Comparison of ENCODE assay signal across 32 mouse cellular contexts in genomic region chr2:163631715-163632114, GRCm38 (mm10). TPM values are rescaled to one million over a fixed set of nuclear protein-coding genes. Genes with fewer than 3 reads are reported as not detected.
DNase-seq lines count a peak whose midpoint lies in the region; ATAC-seq and TF ChIP-seq lines count a peak whose summit lies in the region.
"Had no signal": no experiment of that assay in that cellular context is flagged by ENCODE, and none has a peak within 500 bp of the region (broad histone marks: within the 10 kb centered on the region; RNA-seq: fewer than 3 reads in every experiment).

No protein-coding gene starts in this region.

- no peak for TF ChIP-seq EP300 in liver, postnatal 0 days (IDR thresholded peaks at IDR 0.05; ENCODE audit: low read depth)
- no peak for TF ChIP-seq EP300 in MEL (IDR thresholded peaks at IDR 0.05; ENCODE audit: low read depth in 1 of 2, low read length in 2 of 2)

- DNase-seq in liver, postnatal 0 days, result no peak
- DNase-seq in liver (no peak), MEL (ENCODE audit: low read depth, low spot score) (no peak), ZHBTc4 (ENCODE audit: low read depth, low spot score) (peak; percentile 46)
- DNase-seq in adrenal gland, postnatal 14 days, result no peak
- DNase-seq in frontal cortex, postnatal 10 days (ENCODE audit: low spot score in 2 of 2), result no peak
- DNase-seq: adrenal gland, adult 2 months; cerebellum, adult 8-10 months; cerebellum, postnatal 25 days; gastrocnemius, postnatal 25 days; heart, adult 18-20 months; heart, postnatal 10 days; kidney, adult 2 months; kidney, postnatal 25 days; right cerebral cortex, postnatal 25 days; thymus, postnatal 14 days had no signal

- TF ChIP-seq CTCF in intestine, postnatal 0 days (IDR thresholded peaks at IDR 0.05; ENCODE audit: low read depth), result peak; percentile 46
- peak; percentile 26 for TF ChIP-seq CTCF in liver, postnatal 0 days (IDR thresholded peaks at IDR 0.05; ENCODE audit: low read depth)
- peak in 1 of 3 experiments; percentile 11; a peak in 1 of 6 replicates for TF ChIP-seq CTCF in MEL (IDR thresholded peaks at IDR 0.05 in 2 of 3, conservative IDR thresholded peaks at IDR 0.05 in 1 of 3; ENCODE audit: control insufficient read depth in 1 of 3, insufficient read depth in 1 of 3, low read depth in 2 of 3, low read length in 3 of 3, poor library complexity in 1 of 3, severe bottlenecking in 1 of 3)

- no peaks in the 10 kb centered on the region for H3K9me3 ChIP-seq in intestine, postnatal 0 days (ENCODE audit: control insufficient read depth)
- H3K9me3 ChIP-seq in intestine, embryonic 16.5 days (ENCODE audit: control insufficient read depth, low read length), result no peaks in the 10 kb centered on the region
- H3K9me3 ChIP-seq in liver, postnatal 0 days (ENCODE audit: low read length), result no peaks in the 10 kb centered on the region
- no peaks in the 10 kb centered on the region for H3K9me3 ChIP-seq in MEL (replicated peaks; ENCODE audit: insufficient read depth, low read length)
- H3K9me3 ChIP-seq: embryonic facial prominence, embryonic 12.5 days; G1E; heart, embryonic 13.5 days; hindbrain, embryonic 10.5 days; hindbrain, embryonic 15.5 days; limb, embryonic 10.5 days; limb, embryonic 15.5 days; midbrain, embryonic 13.5 days; neural tube, embryonic 15.5 days; stomach, embryonic 15.5 days had no signal

- H3K27ac ChIP-seq in intestine, postnatal 0 days (ENCODE audit: low read depth, low read length), result no peak overlapping the region
- no peak overlapping the region for H3K27ac ChIP-seq in intestine, embryonic 16.5 days (ENCODE audit: low read length)
- no peak overlapping the region for H3K27ac ChIP-seq in liver, postnatal 0 days (ENCODE audit: low read depth)
- no peak overlapping the region for H3K27ac ChIP-seq in MEL (ENCODE audit: control insufficient read depth, low read depth, low read length)
- H3K27ac ChIP-seq: embryonic facial prominence, embryonic 12.5 days; heart, embryonic 13.5 days; hindbrain, embryonic 10.5 days; hindbrain, embryonic 15.5 days; limb, embryonic 10.5 days; limb, embryonic 15.5 days; macrophage; midbrain, embryonic 13.5 days; neural tube, embryonic 15.5 days; stomach, embryonic 15.5 days had no signal

- no peak for TF ChIP-seq RAD21 in MEL (IDR thresholded peaks at IDR 0.05; ENCODE audit: low read depth, low read length)

- no peak overlapping the region for H3K9ac ChIP-seq in intestine, postnatal 0 days (ENCODE audit: low read depth, low read length)
- no peak overlapping the region for H3K9ac ChIP-seq in intestine, embryonic 16.5 days (ENCODE audit: low read depth, low read length)
- no peak overlapping the region for H3K9ac ChIP-seq in liver, postnatal 0 days (replicated peaks)
- H3K9ac ChIP-seq in MEL (ENCODE audit: control insufficient read depth, low read depth, low read length, poor library complexity, severe bottlenecking), result no peak overlapping the region
- H3K9ac ChIP-seq: embryonic facial prominence, embryonic 12.5 days; heart, embryonic 13.5 days; hindbrain, embryonic 15.5 days; limb, embryonic 15.5 days; midbrain, embryonic 13.5 days; neural tube, embryonic 15.5 days; stomach, embryonic 15.5 days had no signal

- H3K4me2 ChIP-seq in intestine, postnatal 0 days (replicated peaks; ENCODE audit: low read depth), result no peak overlapping the region
- no peak overlapping the region for H3K4me2 ChIP-seq in intestine, embryonic 16.5 days (ENCODE audit: low read depth, low read length)
- no peak overlapping the region for H3K4me2 ChIP-seq in liver, postnatal 0 days (ENCODE audit: low read depth, low read length)
- H3K4me2 ChIP-seq: embryonic facial prominence, embryonic 12.5 days; heart, embryonic 13.5 days; hindbrain, embryonic 15.5 days; limb, embryonic 15.5 days; midbrain, embryonic 13.5 days; neural tube, embryonic 15.5 days; stomach, embryonic 15.5 days had no signal

- no peak overlapping the region for H3K4me3 ChIP-seq in intestine, postnatal 0 days (ENCODE audit: low read depth, low read length)
- H3K4me3 ChIP-seq in intestine, embryonic 16.5 days (ENCODE audit: low read length), result no peak overlapping the region
- no peak overlapping the region for H3K4me3 ChIP-seq in liver, postnatal 0 days (ENCODE audit: low read depth, low read length)
- no peak overlapping the region for H3K4me3 ChIP-seq in MEL (ENCODE audit: control insufficient read depth in 1 of 2, insufficient read depth in 1 of 2, low read depth in 2 of 2, low read length in 2 of 2)
- H3K4me3 ChIP-seq: embryonic facial prominence, embryonic 12.5 days; heart, embryonic 13.5 days; hindbrain, embryonic 10.5 days; hindbrain, embryonic 15.5 days; limb, embryonic 10.5 days; limb, embryonic 15.5 days; midbrain, embryonic 13.5 days; neural tube, embryonic 15.5 days; stomach, embryonic 15.5 days had no signal

- no peak for ATAC-seq in intestine, postnatal 0 days
- ATAC-seq in intestine, embryonic 16.5 days, result no peak
- no peak for ATAC-seq in liver, postnatal 0 days
- ATAC-seq: activated CD4-positive, CD25-positive, alpha-beta regulatory T cell, adult 4 months; forebrain, embryonic 14.5 days; inflammation-experienced regulatory T-cells, adult 6 months; midbrain, embryonic 13.5 days had no signal

- no peaks in the 10 kb centered on the region for H3K4me1 ChIP-seq in intestine, postnatal 0 days (replicated peaks; ENCODE audit: control insufficient read depth, insufficient read depth, low read length)
- H3K4me1 ChIP-seq in intestine, embryonic 16.5 days (ENCODE audit: control insufficient read depth, insufficient read depth, low read length), result no peaks in the 10 kb centered on the region
- no peaks in the 10 kb centered on the region for H3K4me1 ChIP-seq in liver, postnatal 0 days (ENCODE audit: insufficient read depth)
- H3K4me1 ChIP-seq in MEL (ENCODE audit: control insufficient read depth in 1 of 2, insufficient read depth in 2 of 2, low read length in 2 of 2), result peaks cover 0 to 11% of the 10 kb centered on the region in 2 experiments; a peak in 2 of 4 replicates
- H3K4me1 ChIP-seq: embryonic facial prominence, embryonic 12.5 days; hindbrain, embryonic 10.5 days; hindbrain, embryonic 15.5 days; limb, embryonic 10.5 days; limb, embryonic 15.5 days; midbrain, embryonic 13.5 days; neural tube, embryonic 15.5 days; stomach, embryonic 15.5 days had no signal

- WGBS in intestine, postnatal 0 days, result 94% methylated on average over 2 of the region's 2 CpGs
- WGBS in intestine, embryonic 16.5 days, result 93% methylated on average over 2 of the region's 2 CpGs
- 98% methylated on average over 2 of the region's 2 CpGs for WGBS in liver, postnatal 0 days (ENCODE audit: insufficient replicate concordance)

- H3K79me2 ChIP-seq in MEL (ENCODE audit: control insufficient read depth, insufficient read depth, low read length, poor library complexity), result peaks cover 7% of the 10 kb centered on the region; the same call in 1 of the 2 replicates

- TF ChIP-seq POLR2A in MEL (IDR thresholded peaks at IDR 0.05; ENCODE audit: control insufficient read depth in 1 of 2, insufficient read depth in 1 of 2, low read depth in 1 of 2, low read length in 2 of 2, poor library complexity in 1 of 2), result no peak

- H3K27me3 ChIP-seq in intestine, postnatal 0 days (replicated peaks; ENCODE audit: control insufficient read depth, insufficient read depth, low read length), result no peaks in the 10 kb centered on the region
- H3K27me3 ChIP-seq in intestine, embryonic 16.5 days (replicated peaks; ENCODE audit: control insufficient read depth, insufficient read depth, low read length), result no peaks in the 10 kb centered on the region
- no peaks in the 10 kb centered on the region for H3K27me3 ChIP-seq in liver, postnatal 0 days (ENCODE audit: insufficient read depth, low read length)
- no peaks in the 10 kb centered on the region for H3K27me3 ChIP-seq in MEL (ENCODE audit: control insufficient read depth in 1 of 2, insufficient read depth in 2 of 2, low read length in 2 of 2)
- H3K27me3 ChIP-seq: embryonic facial prominence, embryonic 12.5 days; heart, embryonic 13.5 days; hindbrain, embryonic 15.5 days; limb, embryonic 15.5 days; midbrain, embryonic 13.5 days; neural tube, embryonic 15.5 days; stomach, embryonic 15.5 days had no signal

- peaks cover 75% of the 10 kb centered on the region for H3K36me3 ChIP-seq in intestine, postnatal 0 days (ENCODE audit: control insufficient read depth, insufficient read depth)
- peaks cover 40% of the 10 kb centered on the region for H3K36me3 ChIP-seq in intestine, embryonic 16.5 days (ENCODE audit: control insufficient read depth, insufficient read depth, low read length)
- H3K36me3 ChIP-seq in liver, postnatal 0 days (replicated peaks; ENCODE audit: insufficient read depth, low read length), result peaks cover 97% of the 10 kb centered on the region
- peaks cover 28 to 82% of the 10 kb centered on the region in 2 experiments for H3K36me3 ChIP-seq in MEL (ENCODE audit: control insufficient read depth in 1 of 2, insufficient read depth in 2 of 2, low read length in 2 of 2)

RNA-seq across cellular contexts. Expression of gene Serinc3, which starts 13.2 kb away (rescaled TPM):
- polyA plus RNA-seq in intestine, postnatal 0 days (2015; fragmentation: Nextera tagmentation; extraction: Ambion mirVana), result 61.3 and 68.5 TPM in 2 replicates
- polyA plus RNA-seq in intestine, embryonic 16.5 days (2015; fragmentation: Nextera tagmentation; extraction: Ambion mirVana), result 55.4 and 57.1 TPM in 2 replicates
- 79.9 and 92.7 TPM in 2 replicates for polyA plus RNA-seq in liver, postnatal 0 days (2015; fragmentation: Nextera tagmentation; extraction: Ambion mirVana)
- 326 and 348 TPM in 2 replicates for total RNA-seq in MEL (2012; rRNA removed)
- 100 to 1,000 TPM; 637 to 650 TPM for polyA plus RNA-seq in MEL (2012; ENCODE audit: insufficient read depth in 1 of 2, insufficient read length in 2 of 2, low read depth in 1 of 2, low replicate concordance in 2 of 2, missing spikeins in 1 of 2)
- total RNA-seq in adrenal gland, postnatal 14 days (2021), result 390 and 468 TPM in 2 replicates

RNA-seq across cellular contexts. Expression of gene Pkig, which starts 26.5 kb away (rescaled TPM):
- 114 and 116 TPM in 2 replicates for polyA plus RNA-seq in intestine, postnatal 0 days (2015; fragmentation: Nextera tagmentation; extraction: Ambion mirVana)
- 115 and 122 TPM in 2 replicates for polyA plus RNA-seq in intestine, embryonic 16.5 days (2015; fragmentation: Nextera tagmentation; extraction: Ambion mirVana)
- polyA plus RNA-seq in liver, postnatal 0 days (2015; fragmentation: Nextera tagmentation; extraction: Ambion mirVana), result 84.9 and 85.0 TPM in 2 replicates
- 74.6 and 79.5 TPM in 2 replicates for total RNA-seq in MEL (2012; rRNA removed)
- polyA plus RNA-seq in MEL (2012; ENCODE audit: insufficient read depth in 1 of 2, insufficient read length in 2 of 2, low read depth in 1 of 2, low replicate concordance in 2 of 2, missing spikeins in 1 of 2), result 100 to 1,000 TPM in 1 of 2 experiments, not detected in 1; 160 TPM
- total RNA-seq in adrenal gland, postnatal 14 days (2021), result 44.2 and 46.9 TPM in 2 replicates

RNA-seq across cellular contexts. Expression of gene Ttpal, which starts 29.6 kb away (rescaled TPM):
- 10.4 and 10.9 TPM in 2 replicates for polyA plus RNA-seq in intestine, postnatal 0 days (2015; fragmentation: Nextera tagmentation; extraction: Ambion mirVana)
- polyA plus RNA-seq in intestine, embryonic 16.5 days (2015; fragmentation: Nextera tagmentation; extraction: Ambion mirVana), result 22.2 and 22.9 TPM in 2 replicates
- 6.7 and 9.5 TPM in 2 replicates for polyA plus RNA-seq in liver, postnatal 0 days (2015; fragmentation: Nextera tagmentation; extraction: Ambion mirVana)
- total RNA-seq in MEL (2012; rRNA removed), result 17.1 and 20.4 TPM in 2 replicates
- polyA plus RNA-seq in MEL (2012; ENCODE audit: insufficient read depth in 1 of 2, insufficient read length in 2 of 2, low read depth in 1 of 2, low replicate concordance in 2 of 2, missing spikeins in 1 of 2), result 10 to 100 TPM in 1 of 2 experiments, not detected in 1; 18.9 TPM
- 29.9 and 33.4 TPM in 2 replicates for total RNA-seq in adrenal gland, postnatal 14 days (2021)
